Mouse (Mus musculus) cerebellum, adult 2 months (tissue): Measurements from ENCODE around the gene Tigd4.

Experiments used
- CTCF ChIP-seq: fragments of 200-500 bp; IDR thresholded peaks from 2 replicates; pipeline ENCODE4 v1.5.1; 2011; ENCODE audit warnings: low read depth, mild to moderate bottlenecking, control low read depth, low read length, moderate library complexity, borderline replicate concordance; ENCODE audit not compliant: insufficient read depth
- POLR2A ChIP-seq: fragments of 200-500 bp; IDR thresholded peaks from 2 replicates; pipeline ENCODE4 v1.6.1; 2011; ENCODE audit warnings: low read length, control low read depth, borderline replicate concordance; ENCODE audit not compliant: insufficient read depth

DNA sequence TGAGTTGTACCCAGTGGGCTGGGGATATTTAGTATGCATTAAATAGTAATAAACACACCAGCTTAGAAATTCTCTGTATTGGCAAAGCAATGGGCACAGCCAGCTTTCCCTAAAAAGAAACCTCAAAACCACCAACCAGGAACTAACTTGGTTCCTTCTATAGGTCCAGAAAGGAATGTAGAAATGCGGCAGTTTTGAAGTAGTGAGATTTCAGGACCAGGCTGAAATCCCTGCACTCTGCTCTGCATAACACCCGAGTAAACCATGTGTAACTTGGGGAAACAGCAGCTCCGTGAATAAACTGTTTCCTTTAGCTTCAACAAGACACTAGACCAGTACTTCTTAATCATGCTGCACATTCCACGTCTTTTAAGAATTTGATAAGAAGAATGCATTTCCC, 12.7 kb upstream of the Tigd4 start:
- TF ChIP-seq CTCF: no peak
- TF ChIP-seq POLR2A: no peak
